Mouse (Mus musculus) hindbrain, embryonic 15.5 days (tissue): Measurements from ENCODE around the gene Ppp1r13l. TPM values are rescaled to one million over a fixed set of nuclear protein-coding genes. Genes with fewer than 3 reads are reported as not detected.

Experiments
- ATAC-seq: fragments of 200-750 bp; cut with Nextera tagmentation; 2 replicates; pipeline ENCODE4 v1.8.0; 2017; ENCODE audit warnings: low read depth, moderate number of reproducible peaks, moderate TSS enrichment; ENCODE audit not compliant: low FRiP score
- H3K27ac ChIP-seq: fragments of 300-500 bp; sonication (generic); replicated peaks from 2 replicates; pipeline ENCODE4 v1.5.1; 2015; ENCODE audit warnings: mild to moderate bottlenecking, inconsistent platforms
- H3K27me3 ChIP-seq: fragments of 300-500 bp; sonication (generic); 2 replicates; pipeline ENCODE4 v1.6.1; 2015; ENCODE audit warnings: control low read depth, inconsistent platforms
- H3K36me3 ChIP-seq: fragments of 300-500 bp; sonication (generic); 2 replicates; pipeline ENCODE4 v1.6.1; 2015; ENCODE audit warnings: control low read depth, inconsistent platforms
- H3K4me1 ChIP-seq: fragments of 300-500 bp; sonication (generic); replicated peaks from 2 replicates; pipeline ENCODE4 v1.6.1; 2015; ENCODE audit warnings: control low read depth, inconsistent platforms
- H3K4me2 ChIP-seq: fragments of 300-500 bp; sonication (generic); 2 replicates; pipeline ENCODE4 v1.6.1; 2015; ENCODE audit warnings: moderate library complexity, mild to moderate bottlenecking, inconsistent platforms
- H3K4me3 ChIP-seq: fragments of 300-500 bp; sonication (generic); 2 replicates; pipeline ENCODE4 v1.5.1; 2015; ENCODE audit warnings: mild to moderate bottlenecking, inconsistent platforms
- H3K9ac ChIP-seq: fragments of 300-500 bp; sonication (generic); 2 replicates; pipeline ENCODE4 v1.6.1; 2015; ENCODE audit warnings: inconsistent platforms
- H3K9me3 ChIP-seq: fragments of 300-500 bp; sonication (generic); 2 replicates; pipeline ENCODE4 v1.6.1; 2016; ENCODE audit warnings: control low read depth, inconsistent platforms
- WGBS: fragments of 180-500 bp; shearing (Covaris S2); methylation state at CpG from one replicate; pipeline ENCODE4 v1.1.7; 2015; 5-methylcytosine and 5-hydroxymethylcytosine counted together
- microRNA counts: library from miRNA; unstranded; fragments of <30 nt; microRNA quantifications from one replicate; lab custom pipeline; 2016
- microRNA-seq: library from miRNA; unstranded; fragments of <30 nt; microRNA quantifications from one replicate; pipeline ENCODE4, GENCODE M21; 2016
- polyA plus RNA-seq: library from polyadenylated mRNA; unstranded; fragments of >200 nt; fragmentation: Nextera tagmentation; extraction: Ambion mirVana; gene quantifications from 2 replicates; pipeline ENCODE4 v1.2.1, GENCODE M21; 2015

Ppp1r13l gene
- polyA plus RNA-seq, 1 experiment from 2014 or later, result 3.0 TPM

GRCm38 (mm10) chr7:19424051-19424450 is 64.5 kb downstream of the Ppp1r13l start:
- no peaks in the 10 kb centered on the region for H3K9me3 ChIP-seq
- no peak overlapping the region for H3K9ac ChIP-seq
- no peak for ATAC-seq
- WGBS, result 73% methylated on average over 4 of the region's 4 CpGs
- no peak overlapping the region for H3K4me2 ChIP-seq
- H3K4me3 ChIP-seq, result no peak overlapping the region
- peaks cover 20% of the 10 kb centered on the region for H3K27me3 ChIP-seq
- peaks cover 33% of the 10 kb centered on the region for H3K36me3 ChIP-seq
- H3K27ac ChIP-seq, result no peak overlapping the region
- peaks cover 11% of the 10 kb centered on the region; the same call in 1 of the 2 replicates for H3K4me1 ChIP-seq

- 69% methylated on average over 6 of the region's 6 CpGs for WGBS
- H3K4me1 ChIP-seq, result 0 out of 2 replicates have a peak, but pooled peaks cover 3% of the 10 kb centered on the region
- H3K4me2 ChIP-seq, result no peak overlapping the region
- H3K9me3 ChIP-seq, result no peaks in the 10 kb centered on the region
- no peak overlapping the region for H3K9ac ChIP-seq
- H3K36me3 ChIP-seq, result peaks cover 47% of the 10 kb centered on the region
- H3K4me3 ChIP-seq, result no peak overlapping the region
- no peaks in the 10 kb centered on the region for H3K27me3 ChIP-seq
- H3K27ac ChIP-seq, result no peak overlapping the region
- no peak for ATAC-seq
Measured at GRCm38 (mm10) chr7:19426349-19426748, 66.8 kb downstream of the Ppp1r13l start.

- H3K9ac ChIP-seq, result no peak overlapping the region
- H3K4me1 ChIP-seq, result no peaks in the 10 kb centered on the region
- no peak overlapping the region for H3K4me3 ChIP-seq
- H3K9me3 ChIP-seq, result no peaks in the 10 kb centered on the region
- ATAC-seq, result no peak
- no peak overlapping the region for H3K4me2 ChIP-seq
- 85% methylated on average over 6 of the region's 6 CpGs for WGBS
- no peaks in the 10 kb centered on the region for H3K27me3 ChIP-seq
- H3K36me3 ChIP-seq, result peaks cover 53% of the 10 kb centered on the region
- no peak overlapping the region for H3K27ac ChIP-seq
Measured at GRCm38 (mm10) chr7:19426888-19427287, 67.3 kb downstream of the Ppp1r13l start.

MicroRNA genes within 50 kb of the gene (microRNA counts, 519-probe panel; counts per million panel counts)
- not detected for microRNA mmu-miR-343 (lab: Ali Mortazavi, UCI)

Small RNA genes lying within 50 kb of the gene (microRNA-seq; reads per million reads assigned to microRNA genes)
- gene Mir343, result not detected

Other genes starting within 250 kb of the Ppp1r13l start
- 6.9 and 8.1 TPM in 2 replicates for gene Gm4969, start 241.4 kb upstream of the Ppp1r13l start, polyA plus RNA-seq
- gene Fbxo46, start 239.9 kb upstream of the Ppp1r13l start, polyA plus RNA-seq, result 16.2 and 16.6 TPM in 2 replicates
- gene Qpctl, start 210.5 kb upstream of the Ppp1r13l start, polyA plus RNA-seq, result 21.7 and 24.2 TPM in 2 replicates
- 116 and 118 TPM in 2 replicates for gene Snrpd2, start 210.0 kb upstream of the Ppp1r13l start, polyA plus RNA-seq
- gene Gipr, start 193.6 kb upstream of the Ppp1r13l start, polyA plus RNA-seq, result 2.1 TPM in 2 replicates
- gene Eml2, start 183.3 kb upstream of the Ppp1r13l start, polyA plus RNA-seq, result 8.2 and 8.8 TPM in 2 replicates
- 2.7 and 3.8 TPM in 2 replicates for gene Gpr4, start 147.2 kb upstream of the Ppp1r13l start, polyA plus RNA-seq
- gene Opa3, start 131.4 kb upstream of the Ppp1r13l start, polyA plus RNA-seq, result 38.5 and 41.8 TPM in 2 replicates
- 41.5 and 42.1 TPM in 2 replicates for gene Vasp, start 87.9 kb upstream of the Ppp1r13l start, polyA plus RNA-seq
- 0.96 and 1.2 TPM in 2 replicates for gene Ppm1n, start 79.7 kb upstream of the Ppp1r13l start, polyA plus RNA-seq
- gene Rtn2, start 77.1 kb upstream of the Ppp1r13l start, polyA plus RNA-seq, result 112 and 130 TPM in 2 replicates
- gene Fosb, start 49.7 kb upstream of the Ppp1r13l start, polyA plus RNA-seq, result 0.08 and 0.14 TPM in 2 replicates
- gene Ercc1, start 15.0 kb upstream of the Ppp1r13l start, polyA plus RNA-seq, result 84.8 and 88.9 TPM in 2 replicates
- 21.2 and 22.5 TPM in 2 replicates for gene Cd3eap, start 266 bp upstream of the Ppp1r13l start, polyA plus RNA-seq
- gene Ercc2, start 22.3 kb downstream of the Ppp1r13l start, polyA plus RNA-seq, result 23.8 and 24.4 TPM in 2 replicates
- 1.2 and 2.1 TPM in 2 replicates for gene Klc3, start 44.4 kb downstream of the Ppp1r13l start, polyA plus RNA-seq
- 0.23 and 1.4 TPM in 2 replicates for gene Ckm, start 45.0 kb downstream of the Ppp1r13l start, polyA plus RNA-seq
- 18.4 and 18.7 TPM in 2 replicates for gene Mark4, start 99.1 kb downstream of the Ppp1r13l start, polyA plus RNA-seq
- 0.76 and 0.82 TPM in 2 replicates for gene Exoc3l2, start 103.6 kb downstream of the Ppp1r13l start, polyA plus RNA-seq
- 4.5 and 4.8 TPM in 2 replicates for gene Bloc1s3, start 148.6 kb downstream of the Ppp1r13l start, polyA plus RNA-seq
- gene Trappc6a, start 148.6 kb downstream of the Ppp1r13l start, polyA plus RNA-seq, result 39.4 and 41.4 TPM in 2 replicates
- gene Nkpd1, start 158.1 kb downstream of the Ppp1r13l start, polyA plus RNA-seq, result 1.1 and 1.2 TPM in 2 replicates
- 42.5 and 46.6 TPM in 2 replicates for gene Ppp1r37, start 203.3 kb downstream of the Ppp1r13l start, polyA plus RNA-seq
- gene Zfp296, start 217.5 kb downstream of the Ppp1r13l start, polyA plus RNA-seq, result 0.19 and 0.47 TPM in 2 replicates
- 152 TPM in 2 replicates for gene Gemin7, start 217.8 kb downstream of the Ppp1r13l start, polyA plus RNA-seq
- gene Clasrp, start 244.7 kb downstream of the Ppp1r13l start, polyA plus RNA-seq, result 56.0 and 60.7 TPM in 2 replicates